Mouse (Mus musculus): ENCODE measurements around the gene Gm20458. TPM values are rescaled to one million over a fixed set of nuclear protein-coding genes. Genes with fewer than 3 reads are reported as not detected.

Gene Gm20458
- polyA plus RNA-seq, 1 experiment from 2014 or later, result 3.0 TPM

GRCm38 (mm10) chr2:164517485-164518221, 56.9 kb downstream of the Gm20458 start:
- H3K4me1 ChIP-seq, result peaks cover 7% of the 10 kb centered on the region
- H3K27me3 ChIP-seq (ENCODE audit: poor library complexity, severe bottlenecking), result peaks cover 9% of the 10 kb centered on the region
- DNase-seq (ENCODE audit: extremely low spot score, low spot score), result peak; percentile 64
- H3K36me3 ChIP-seq (replicated peaks), result no peaks in the 10 kb centered on the region
- H3K4me3 ChIP-seq, result no peak overlapping the region
- 33% methylated on average over 10 of the region's 10 CpGs for WGBS
- no peaks in the 10 kb centered on the region for H3K9me3 ChIP-seq
- no peak overlapping the region for H3K27ac ChIP-seq

- 68% methylated on average over 11 of the region's 11 CpGs for WGBS
- Histone ChIP-seq H3K27me3 (ENCODE audit: poor library complexity, severe bottlenecking) (peaks cover 9% of the 10 kb centered on the region), H3K27ac (no peak overlapping the region), H3K4me1 (peaks cover 7% of the 10 kb centered on the region), H3K4me3 (no peak overlapping the region), H3K9me3 (no peaks in the 10 kb centered on the region), H3K36me3 (replicated peaks) (no peaks in the 10 kb centered on the region)
- no peak for DNase-seq (ENCODE audit: extremely low spot score, low spot score)
Observed at GRCm38 (mm10) chr2:164518266-164519170, 57.8 kb downstream of the Gm20458 start.

- H3K9me3 ChIP-seq, result no peaks in the 10 kb centered on the region
- no peak for DNase-seq (ENCODE audit: extremely low spot score, low spot score)
Observed at GRCm38 (mm10) chr2:164519171-164519526, 58.4 kb downstream of the Gm20458 start.

GRCm38 (mm10) chr2:164520782-164521181, 60.0 kb downstream of the Gm20458 start:
- Histone ChIP-seq H3K36me3 (replicated peaks) (no peaks in the 10 kb centered on the region), H3K4me1 (peaks cover 7% of the 10 kb centered on the region), H3K9me3 (0 out of 2 replicates have a peak, but pooled peaks cover 3% of the 10 kb centered on the region), H3K27me3 (ENCODE audit: poor library complexity, severe bottlenecking) (peaks cover 9% of the 10 kb centered on the region), H3K4me3 (no peak overlapping the region), H3K27ac (no peak overlapping the region)
- DNase-seq (ENCODE audit: extremely low spot score, low spot score), result peak; percentile 45
- 13% methylated on average over 3 of the region's 3 CpGs for WGBS

More at GRCm38 (mm10) chr2:164519171-164519526, 58.4 kb downstream of the Gm20458 start:
- peaks cover 9% of the 10 kb centered on the region for H3K27me3 ChIP-seq (ENCODE audit: poor library complexity, severe bottlenecking)
- H3K4me3 ChIP-seq, result no peak overlapping the region
- WGBS, result 85% methylated on average over 6 of the region's 6 CpGs
- no peaks in the 10 kb centered on the region for H3K36me3 ChIP-seq (replicated peaks)
- no peak overlapping the region for H3K27ac ChIP-seq
- peaks cover 7% of the 10 kb centered on the region for H3K4me1 ChIP-seq

- Histone ChIP-seq H3K4me1 (peaks cover 7% of the 10 kb centered on the region), H3K4me3 (no peak overlapping the region), H3K27me3 (ENCODE audit: poor library complexity, severe bottlenecking) (peaks cover 9% of the 10 kb centered on the region), H3K9me3 (peaks cover 9% of the 10 kb centered on the region), H3K27ac (no peak overlapping the region), H3K36me3 (replicated peaks) (no peaks in the 10 kb centered on the region)
- 18% methylated on average over 11 of the region's 11 CpGs for WGBS
- no peak for DNase-seq (ENCODE audit: extremely low spot score, low spot score)
Observed at GRCm38 (mm10) chr2:164521841-164522240, 61.1 kb downstream of the Gm20458 start.

- peaks cover 13% of the 10 kb centered on the region for H3K9me3 ChIP-seq
- no peak overlapping the region for H3K27ac ChIP-seq
- no peaks in the 10 kb centered on the region for H3K36me3 ChIP-seq (replicated peaks)
- DNase-seq (ENCODE audit: extremely low spot score, low spot score), result no peak
- no peak overlapping the region for H3K4me3 ChIP-seq
- 24% methylated on average over 8 of the region's 8 CpGs for WGBS
- peaks cover 9% of the 10 kb centered on the region for H3K27me3 ChIP-seq (ENCODE audit: poor library complexity, severe bottlenecking)
- peaks cover 7% of the 10 kb centered on the region for H3K4me1 ChIP-seq
Observed at GRCm38 (mm10) chr2:164522280-164522679, 61.5 kb downstream of the Gm20458 start.

GRCm38 (mm10) chr2:164523301-164523773, 62.6 kb downstream of the Gm20458 start:
- Histone ChIP-seq H3K36me3 (replicated peaks) (no peaks in the 10 kb centered on the region), H3K9me3 (peaks cover 13% of the 10 kb centered on the region), H3K27ac (no peak overlapping the region), H3K27me3 (ENCODE audit: poor library complexity, severe bottlenecking) (peaks cover 9% of the 10 kb centered on the region), H3K4me3 (no peak overlapping the region), H3K4me1 (peaks cover 7% of the 10 kb centered on the region)
- DNase-seq (ENCODE audit: extremely low spot score, low spot score), result no peak
- WGBS, result 90% methylated on average over 10 of the region's 10 CpGs

GRCm38 (mm10) chr2:164528557-164528956, 67.8 kb downstream of the Gm20458 start:
- no peaks in the 10 kb centered on the region for H3K36me3 ChIP-seq (replicated peaks)
- no peak overlapping the region for H3K4me3 ChIP-seq
- WGBS, result 63% methylated on average over 5 of the region's 5 CpGs
- no peaks in the 10 kb centered on the region for H3K4me1 ChIP-seq
- no peak overlapping the region for H3K27ac ChIP-seq
- no peak for DNase-seq (ENCODE audit: extremely low spot score, low spot score)
- no peaks in the 10 kb centered on the region; the same call in 1 of the 2 replicates for H3K27me3 ChIP-seq (ENCODE audit: poor library complexity, severe bottlenecking)
- peaks cover 13% of the 10 kb centered on the region for H3K9me3 ChIP-seq

- Histone ChIP-seq H3K27me3 (ENCODE audit: poor library complexity, severe bottlenecking) (no peaks in the 10 kb centered on the region; the same call in 1 of the 2 replicates), H3K9me3 (peaks cover 10% of the 10 kb centered on the region), H3K27ac (no peak overlapping the region), H3K4me3 (no peak overlapping the region), H3K36me3 (replicated peaks) (no peaks in the 10 kb centered on the region), H3K4me1 (no peaks in the 10 kb centered on the region)
- 5% methylated on average over 3 of the region's 3 CpGs for WGBS
- peak; percentile 74 for DNase-seq (ENCODE audit: extremely low spot score, low spot score)
Observed at GRCm38 (mm10) chr2:164531169-164531568, 70.4 kb downstream of the Gm20458 start.

GRCm38 (mm10) chr2:164534315-164534714, 73.5 kb downstream of the Gm20458 start:
- 82% methylated on average over 10 of the region's 10 CpGs for WGBS
- Histone ChIP-seq H3K4me1 (no peaks in the 10 kb centered on the region), H3K36me3 (replicated peaks) (no peaks in the 10 kb centered on the region), H3K27me3 (ENCODE audit: poor library complexity, severe bottlenecking) (no peaks in the 10 kb centered on the region; the same call in 1 of the 2 replicates), H3K27ac (no peak overlapping the region), H3K4me3 (no peak overlapping the region), H3K9me3 (no peaks in the 10 kb centered on the region)
- DNase-seq (ENCODE audit: extremely low spot score, low spot score), result no peak

GRCm38 (mm10) chr2:164537003-164537402, 76.2 kb downstream of the Gm20458 start:
- H3K9me3 ChIP-seq, result no peaks in the 10 kb centered on the region
- H3K4me1 ChIP-seq, result 0 out of 2 replicates have a peak, but pooled peaks cover 8% of the 10 kb centered on the region
- no peak overlapping the region for H3K27ac ChIP-seq
- H3K36me3 ChIP-seq (replicated peaks), result no peaks in the 10 kb centered on the region
- H3K4me3 ChIP-seq, result no peak overlapping the region
- no peaks in the 10 kb centered on the region for H3K27me3 ChIP-seq (ENCODE audit: poor library complexity, severe bottlenecking)
- DNase-seq (ENCODE audit: extremely low spot score, low spot score), result no peak
- 85% methylated on average over 4 of the region's 4 CpGs for WGBS
